Mouse (Mus musculus): Measurements from ENCODE around the gene Dcst2.

The Dcst2 gene

GRCm38 (mm10) chr3:89361675-89362074, at the start of gene Dcst2:
Dcst2 (plus strand) TSS chr3:89361975.
- DNase-seq (ENCODE audit: low spot score in 2 of 2): no peak

DNA sequence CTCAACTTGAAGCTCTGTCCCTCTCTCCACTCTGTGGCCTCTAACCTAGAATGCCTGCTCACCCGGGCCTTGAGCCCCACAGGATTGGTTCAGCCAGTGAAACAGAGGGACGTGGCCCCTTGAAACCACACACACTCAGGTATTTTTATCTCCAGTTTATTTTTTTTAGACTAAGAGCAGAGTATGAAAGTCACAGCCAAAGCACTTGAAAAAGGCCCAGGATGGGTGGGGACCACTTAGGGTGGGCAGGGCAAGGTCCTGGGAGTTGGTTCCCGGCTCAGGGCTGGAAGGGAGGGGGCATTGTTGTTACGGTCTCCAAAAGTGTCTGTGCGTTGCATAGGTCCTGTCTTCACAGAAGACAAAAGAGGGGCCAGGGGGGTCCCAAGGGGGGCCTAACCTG, 47.4 kb upstream of the Dcst2 start:
- no peak for DNase-seq (ENCODE audit: low spot score in 2 of 2)

GRCm38 (mm10) chr3:89314791-89315190, 47.0 kb upstream of the Dcst2 start:
- DNase-seq (ENCODE audit: low spot score in 2 of 2): no peak

DNA sequence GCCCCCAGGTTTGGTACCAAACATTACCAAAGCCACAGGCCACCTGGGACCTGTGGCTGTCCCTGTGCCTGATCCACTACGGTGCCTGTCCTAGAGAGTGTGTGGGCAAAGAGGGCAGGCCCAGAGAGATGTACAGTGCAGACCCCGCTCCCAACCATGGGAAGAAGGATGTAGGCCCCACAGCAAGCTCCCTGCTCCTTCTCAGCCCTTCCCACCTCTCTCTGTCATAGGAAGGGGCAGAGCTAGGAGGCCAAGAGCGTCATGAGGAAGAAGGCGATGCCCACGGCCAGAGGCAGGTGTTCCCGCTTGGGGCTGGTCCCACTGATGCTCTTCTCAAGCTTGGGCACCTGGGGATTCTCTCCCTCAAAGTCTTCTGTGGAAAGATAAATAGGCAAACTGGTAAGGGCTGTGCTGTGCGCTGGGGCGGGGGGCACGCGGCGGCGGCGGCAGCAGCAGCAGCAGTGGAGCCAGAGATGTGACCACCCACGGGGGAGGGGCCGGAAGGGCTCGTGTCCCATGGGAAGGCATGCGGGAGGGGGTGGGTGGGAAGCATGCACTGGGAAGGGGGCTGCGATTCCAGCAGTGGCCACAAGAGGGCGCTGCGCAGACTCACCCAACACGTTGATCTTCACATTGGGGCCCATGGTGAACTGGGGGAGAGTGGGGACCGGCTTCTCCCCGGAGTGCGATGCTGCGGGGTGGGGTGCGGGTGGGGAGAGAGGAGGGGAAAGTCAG, 46.4 kb upstream of the Dcst2 start:
- peak; percentile 70 to 71 for DNase-seq (ENCODE audit: low spot score in 2 of 2)

GRCm38 (mm10) chr3:89315930-89316831, 45.6 kb upstream of the Dcst2 start:
- DNase-seq (ENCODE audit: low spot score in 2 of 2): no peak

GRCm38 (mm10) chr3:89316833-89317232, 44.9 kb upstream of the Dcst2 start:
- peak; percentile 75 to 85 for DNase-seq (ENCODE audit: low spot score in 2 of 2)

DNA sequence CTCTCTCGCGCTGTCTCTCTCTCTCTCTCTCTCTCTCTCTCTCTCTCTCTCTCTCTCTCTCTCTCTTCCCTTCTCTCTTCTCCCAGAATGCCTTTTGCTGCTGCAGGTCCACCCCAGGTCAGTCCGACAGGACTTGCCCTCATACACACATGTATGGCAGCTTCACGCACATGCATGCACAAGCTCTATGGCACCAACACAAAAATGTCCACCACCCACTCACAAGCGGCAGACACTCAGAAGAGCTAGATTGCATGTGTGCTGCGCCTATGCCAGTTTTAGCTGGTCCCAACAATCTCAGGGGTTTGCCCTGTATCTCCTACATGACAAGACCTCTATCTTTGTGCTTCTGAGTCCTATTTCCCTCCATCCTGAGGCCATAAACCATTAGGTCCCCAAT, 44.5 kb upstream of the Dcst2 start:
- no peak for DNase-seq (ENCODE audit: low spot score in 2 of 2)

DNA sequence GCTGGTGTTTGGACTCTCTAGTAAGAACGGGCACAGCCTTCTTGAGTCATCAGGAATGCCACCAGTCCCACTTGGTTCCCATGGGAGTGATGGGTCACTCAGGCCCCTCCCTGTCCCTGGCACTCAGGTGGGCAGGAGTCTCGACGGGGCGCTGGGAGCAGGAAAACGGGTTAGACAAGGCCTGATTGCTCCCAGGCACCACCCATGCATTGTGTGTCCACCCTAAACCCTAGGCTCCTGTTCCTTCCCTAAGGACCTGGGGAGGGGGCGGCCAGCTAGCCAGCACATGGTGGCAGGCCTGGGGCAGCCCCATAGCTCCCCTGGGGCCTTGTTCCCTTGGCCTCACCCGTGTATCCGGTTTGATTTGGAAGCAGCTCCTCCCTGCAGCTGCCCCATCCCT, 43.5 kb upstream of the Dcst2 start:
- DNase-seq (ENCODE audit: low spot score in 2 of 2): no peak

GRCm38 (mm10) chr3:89318971-89319590, 42.7 kb upstream of the Dcst2 start:
- no peak for DNase-seq (ENCODE audit: low spot score in 2 of 2)

DNA sequence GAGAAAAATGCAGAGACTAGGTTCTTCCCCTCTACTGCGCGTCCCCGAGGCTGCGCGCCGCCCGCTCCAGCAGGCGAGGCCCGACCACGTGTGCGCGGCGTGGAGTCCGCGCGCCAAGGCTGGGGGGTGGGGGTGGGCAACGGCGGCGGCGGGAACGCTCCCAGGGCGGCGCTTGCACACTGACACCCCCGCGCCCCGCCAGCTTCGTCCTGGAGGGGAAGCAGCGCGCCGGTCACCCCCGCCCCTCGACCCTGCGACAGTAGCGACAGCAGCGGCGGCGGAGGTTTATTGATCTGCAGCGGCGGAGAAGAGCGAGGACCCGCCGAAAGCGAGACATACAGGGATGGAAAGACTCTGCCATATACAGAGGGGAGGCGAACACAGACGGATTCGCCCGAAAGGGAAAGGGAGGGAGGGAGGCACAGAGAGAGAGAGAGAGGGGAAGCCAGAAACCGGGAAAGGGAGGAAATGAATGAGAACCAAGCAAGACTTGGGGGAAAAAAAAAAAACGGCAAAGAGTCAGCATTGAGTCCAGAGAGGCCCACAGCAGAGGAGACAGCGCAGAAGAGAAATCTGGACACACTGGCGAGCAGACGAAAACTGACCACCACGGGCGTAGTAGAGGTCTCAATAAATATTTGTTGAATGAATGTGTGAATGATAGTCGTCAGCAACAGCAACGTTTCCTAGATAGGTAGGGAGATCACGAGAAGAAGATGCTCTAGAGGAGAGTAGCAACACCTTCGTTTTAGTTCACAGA, 42.0 kb upstream of the Dcst2 start:
- DNase-seq (ENCODE audit: low spot score in 2 of 2): no peak

DNA sequence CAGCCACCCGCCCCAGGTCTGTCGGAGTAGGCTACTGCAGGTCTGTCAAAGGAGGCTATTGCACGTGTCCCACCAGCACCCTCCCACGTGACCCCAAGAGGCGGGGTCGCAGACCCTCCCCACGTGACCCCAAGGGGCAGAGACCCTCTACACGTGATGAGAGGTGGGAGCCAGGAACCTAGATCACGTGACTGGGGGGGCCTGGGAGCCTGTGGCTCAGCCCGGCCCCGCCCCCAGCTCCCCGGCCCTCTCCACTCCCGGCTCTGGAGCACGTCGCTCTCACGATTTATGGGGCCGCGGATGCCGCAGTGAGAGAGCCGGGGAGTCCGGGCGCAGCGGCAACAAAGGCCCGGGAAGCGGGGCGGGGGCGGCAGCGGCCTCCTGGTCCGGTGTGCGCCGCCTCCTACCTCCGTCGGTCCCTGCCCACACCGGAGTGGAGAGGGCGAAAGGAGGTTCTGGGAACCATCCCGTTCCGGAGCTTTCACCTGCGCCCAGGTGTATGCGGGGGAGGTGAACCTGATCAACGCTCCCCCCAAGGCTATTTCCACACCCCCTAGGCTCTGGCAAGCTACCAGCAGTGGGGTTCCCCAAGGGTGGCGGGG, 41.1 kb upstream of the Dcst2 start:
- DNase-seq (ENCODE audit: low spot score in 2 of 2): no peak

DNA sequence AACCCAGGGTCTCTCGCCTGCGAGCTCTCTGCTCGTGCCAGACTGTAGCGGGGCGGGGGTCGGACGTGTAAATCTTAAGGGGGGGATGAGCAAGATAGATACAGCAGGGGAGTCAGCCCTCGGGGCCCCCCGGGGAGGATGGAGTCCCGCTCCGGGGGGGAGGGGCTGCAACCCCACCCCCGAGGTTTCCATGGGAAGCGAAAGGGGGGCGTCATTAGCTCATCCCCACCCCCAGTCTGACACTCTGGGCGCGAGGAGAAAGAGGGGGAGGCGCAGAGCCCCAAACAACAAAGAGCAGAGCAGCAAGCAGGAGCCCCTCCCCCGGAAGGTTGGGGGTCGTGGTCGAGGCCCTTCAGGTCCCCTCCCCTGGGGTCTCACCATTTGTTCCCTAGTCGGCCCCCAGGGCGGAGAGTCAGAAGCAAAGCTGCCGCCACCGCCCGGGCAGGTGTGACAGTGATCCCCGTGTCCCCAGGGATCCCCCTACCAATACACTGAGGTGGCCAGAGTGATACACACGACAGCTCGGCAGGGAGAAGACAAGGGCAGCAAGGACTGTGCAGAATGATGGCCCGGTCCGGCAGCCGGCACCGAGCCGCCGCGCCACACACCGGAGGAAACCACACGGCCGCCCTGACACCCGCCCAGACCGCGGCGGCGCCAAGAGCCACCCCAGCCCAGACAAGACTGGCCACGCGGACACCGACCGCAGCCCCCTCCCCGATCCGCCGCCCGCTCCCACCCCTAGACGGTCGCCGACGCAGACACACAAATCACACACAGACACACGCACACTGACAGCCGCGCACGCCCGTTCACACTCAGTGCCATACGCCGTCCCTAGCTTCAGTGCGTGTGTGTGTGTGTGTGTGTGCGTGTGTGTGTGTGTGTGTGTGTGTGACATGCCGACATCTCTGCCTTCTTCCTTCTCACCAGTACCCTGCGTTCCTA, 40.3 kb upstream of the Dcst2 start:
- no peak for DNase-seq (ENCODE audit: low spot score in 2 of 2)

DNA sequence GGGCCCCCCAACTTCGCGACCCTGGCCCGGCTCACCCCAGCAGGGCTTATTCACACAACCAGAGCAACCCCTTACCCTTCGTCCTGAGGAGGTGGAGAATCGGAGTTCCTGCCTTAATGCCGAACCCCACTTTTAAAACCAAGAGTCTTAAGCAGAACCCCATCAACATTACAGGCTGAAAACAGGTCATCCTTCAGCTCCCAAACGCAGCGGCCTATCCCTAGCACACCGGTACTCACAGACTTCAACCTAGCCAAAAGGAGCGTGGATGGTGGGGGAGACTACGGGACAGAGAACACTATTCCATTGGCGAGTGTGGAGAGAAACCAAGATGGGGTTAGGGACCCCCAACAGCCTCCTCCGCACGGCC, 39.7 kb upstream of the Dcst2 start:
- no peak for DNase-seq (ENCODE audit: low spot score in 2 of 2)

DNA sequence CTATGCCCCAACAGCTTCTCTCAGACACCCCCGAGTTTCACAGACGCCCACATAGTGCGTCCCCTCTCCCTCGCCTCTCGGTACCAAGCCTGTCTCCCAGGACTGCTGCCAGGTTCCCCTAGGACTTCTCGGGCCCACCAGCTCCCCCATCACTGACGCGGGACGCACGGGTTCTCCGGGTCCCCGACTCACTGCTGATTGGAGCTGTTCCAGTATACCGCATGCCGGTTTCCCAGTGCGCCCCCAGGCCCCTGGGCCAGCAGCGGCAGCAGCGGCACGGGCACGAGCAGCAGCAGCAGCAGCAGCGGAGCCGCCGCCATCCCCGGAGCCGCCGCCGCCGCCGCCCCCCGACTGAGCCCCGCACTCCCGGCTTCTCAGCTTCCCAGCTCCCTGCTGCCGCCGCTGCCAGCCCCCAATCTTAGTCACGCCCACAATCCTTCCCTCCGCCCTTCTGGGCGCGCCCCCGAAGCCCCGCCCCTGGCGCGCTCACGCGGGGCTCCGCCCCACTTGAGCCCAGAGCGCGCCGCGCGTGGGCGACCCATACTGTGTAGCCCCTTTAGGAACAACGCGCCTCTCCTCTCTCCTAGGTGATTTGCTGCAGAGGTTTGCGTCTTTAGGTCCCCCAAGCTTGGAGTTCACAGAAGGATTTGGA, 39.1 kb upstream of the Dcst2 start, which contains the start of gene Efna3:
TSS of gene Efna3 (minus strand) at position 452 of the 652 bp plus-strand sequence.
- peak; percentile 52 to 62 for DNase-seq (ENCODE audit: low spot score in 2 of 2)

- DNase-seq (ENCODE audit: low spot score in 2 of 2): no peak
Observed at GRCm38 (mm10) chr3:89325882-89326281, 35.9 kb upstream of the Dcst2 start.

- DNase-seq (ENCODE audit: low spot score in 2 of 2): no peak
Observed at GRCm38 (mm10) chr3:89327371-89327870, 34.4 kb upstream of the Dcst2 start.

DNA sequence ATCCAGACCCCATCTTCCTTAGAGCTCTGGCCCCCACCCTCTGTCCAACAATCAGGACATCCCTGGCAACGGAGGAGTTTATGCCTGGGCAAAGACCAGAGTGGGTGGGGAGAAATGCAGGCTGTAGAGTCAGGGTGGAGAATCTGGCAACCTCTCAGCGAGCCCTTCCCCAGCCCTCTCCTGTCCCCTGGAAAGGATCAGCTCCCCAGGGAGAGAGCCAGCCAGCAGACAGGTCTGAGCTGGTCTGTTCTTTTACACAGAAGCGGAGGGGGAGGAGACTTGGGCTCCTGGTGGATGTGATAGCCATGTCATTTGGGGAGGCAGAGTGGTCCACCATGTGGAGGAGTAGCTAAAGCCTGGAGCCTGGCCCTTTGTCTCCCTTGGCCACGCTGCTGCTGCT, 33.2 kb upstream of the Dcst2 start:
- DNase-seq (ENCODE audit: low spot score in 2 of 2): no peak

DNA sequence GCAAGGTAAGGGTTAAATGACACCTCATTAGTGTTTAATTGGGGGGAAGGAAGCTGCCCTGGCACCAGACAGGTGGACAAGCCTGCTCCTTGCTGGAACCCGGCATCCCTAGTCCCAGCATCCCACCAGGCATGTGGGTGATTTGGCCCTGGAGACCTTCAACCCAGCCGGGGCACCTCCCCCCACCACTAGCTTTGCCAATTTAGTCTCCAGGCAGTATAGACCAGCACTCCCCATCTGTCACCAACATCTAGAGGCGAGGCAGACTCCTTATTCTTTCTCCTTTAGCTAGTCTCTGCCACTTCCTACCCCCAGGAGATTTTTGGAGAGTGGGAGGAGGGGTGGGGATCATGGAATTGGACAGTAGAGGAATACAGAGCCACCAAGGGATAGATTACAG, 31.4 kb upstream of the Dcst2 start:
- DNase-seq (ENCODE audit: low spot score in 2 of 2): no peak

DNA sequence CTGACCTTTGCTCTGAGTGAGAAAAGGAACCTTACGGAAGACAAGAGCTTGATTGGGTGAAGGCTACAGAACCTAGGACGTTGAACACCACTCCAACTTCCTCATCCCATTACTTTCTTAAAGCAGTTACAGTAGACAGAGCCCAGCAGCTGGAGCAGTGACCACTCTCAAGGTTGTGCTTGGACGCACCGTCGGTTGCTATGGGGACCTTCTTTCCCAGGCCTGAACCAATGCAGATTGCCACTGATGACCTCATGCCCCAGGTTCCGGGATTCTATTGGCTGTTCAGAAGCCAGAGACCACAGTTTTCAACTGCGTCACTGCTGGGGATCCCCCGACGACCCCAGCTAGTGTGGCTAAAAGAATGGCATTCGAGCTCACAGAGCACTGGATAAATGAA, 30.8 kb upstream of the Dcst2 start:
- no peak for DNase-seq (ENCODE audit: low spot score in 2 of 2)

DNA sequence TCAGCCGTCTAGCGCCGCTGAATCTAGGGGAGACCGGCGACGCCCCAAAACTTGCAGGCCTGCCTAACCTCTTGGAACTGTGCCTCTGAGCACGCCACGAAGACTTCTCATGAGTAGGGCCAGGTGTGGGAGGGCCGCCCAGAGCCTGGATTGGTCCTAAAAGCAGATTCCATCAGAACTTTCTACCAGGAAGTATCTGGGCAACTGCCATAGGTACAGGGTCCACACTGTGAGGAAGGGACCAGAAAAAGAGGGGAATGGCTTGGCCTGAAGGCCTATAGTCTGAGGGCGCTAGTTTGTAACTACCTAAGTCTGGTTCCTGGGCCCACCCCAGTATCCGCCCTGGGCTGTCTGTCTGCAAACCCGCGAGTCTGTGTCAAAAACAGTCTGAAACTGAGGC, 30.2 kb upstream of the Dcst2 start:
- no peak for DNase-seq (ENCODE audit: low spot score in 2 of 2)
